Mouse (Mus musculus): ENCODE results near the gene Itgax.

Gene Itgax

DNA sequence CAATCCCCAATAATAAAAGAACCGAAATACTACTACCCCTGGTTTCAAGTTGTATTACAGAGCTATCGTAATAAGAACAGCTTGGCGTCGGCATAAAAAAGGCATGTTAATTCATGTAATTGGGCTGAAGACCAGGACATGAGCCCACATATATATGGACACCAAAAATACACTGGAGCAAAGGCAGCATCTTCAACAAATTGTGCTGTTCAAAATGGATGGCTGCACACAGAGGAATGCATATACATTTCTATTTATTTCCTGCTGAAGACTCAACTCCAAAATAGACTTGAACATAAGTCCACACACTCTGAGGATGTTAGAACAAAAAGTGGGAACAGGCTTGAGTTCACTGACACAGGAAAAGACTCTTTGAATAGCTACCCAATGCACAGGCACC is 34.7 kb downstream of the Itgax start:
- DNase-seq = no peak

DNA sequence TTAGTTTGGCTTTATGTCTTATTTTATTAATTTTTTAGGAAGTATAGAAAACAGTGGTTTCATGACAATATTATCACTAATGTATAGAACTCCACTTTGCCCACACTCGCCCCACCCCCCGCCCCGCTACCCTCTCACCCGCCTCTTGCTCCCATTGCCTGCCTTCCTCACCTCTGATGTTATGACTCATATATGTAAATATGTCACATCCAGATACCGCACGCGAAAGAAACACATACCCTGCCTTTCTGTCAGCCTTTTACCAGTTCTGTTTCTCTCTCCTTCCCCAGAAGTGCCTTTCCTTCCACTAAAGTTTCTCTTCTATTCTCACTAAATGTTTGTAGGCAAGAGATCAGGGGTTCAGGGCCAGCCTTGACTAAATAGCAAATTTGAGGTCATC is 37.0 kb downstream of the Itgax start:
- no peak for DNase-seq

DNA sequence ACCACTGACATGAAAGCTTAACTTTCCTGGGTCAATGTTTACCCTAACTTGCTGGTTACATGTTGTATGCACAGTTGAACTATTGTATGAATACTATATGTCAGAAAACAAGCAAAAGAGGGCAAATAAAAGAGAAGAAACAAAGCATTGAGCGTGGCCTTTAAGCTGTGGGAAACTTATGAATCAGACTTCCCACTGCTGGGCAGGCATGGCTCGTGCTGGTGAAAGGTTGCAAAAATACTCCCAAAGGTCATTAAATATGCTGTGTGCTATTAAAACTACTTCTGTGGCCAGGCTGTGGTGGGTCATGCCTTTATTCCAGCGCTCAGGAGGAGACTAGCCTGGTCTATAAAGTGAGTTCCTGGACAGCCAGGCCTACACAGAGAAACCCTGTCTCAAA is 40.6 kb downstream of the Itgax start:
- DNase-seq = no peak

DNA sequence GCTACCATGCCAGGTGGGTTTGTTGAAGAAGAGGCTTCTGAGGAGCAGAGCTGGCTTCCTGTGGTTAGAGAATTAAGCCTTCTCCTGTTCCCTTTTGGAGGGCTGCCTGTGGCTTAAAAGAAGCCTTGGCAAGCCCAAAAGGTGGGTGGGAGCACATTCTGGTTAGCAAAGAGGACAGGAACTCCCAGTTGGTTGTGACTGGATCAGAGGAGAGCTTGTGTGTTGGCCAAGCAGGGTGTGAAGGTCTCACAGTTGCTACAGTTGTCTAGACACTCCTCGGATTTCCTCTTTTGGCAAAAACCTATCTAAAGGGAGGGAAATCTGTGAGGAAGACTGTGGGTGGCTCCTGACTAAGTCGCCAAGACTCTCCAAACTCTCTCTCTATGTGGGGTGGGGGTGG is 49.0 kb downstream of the Itgax start:
- no peak for DNase-seq

DNA sequence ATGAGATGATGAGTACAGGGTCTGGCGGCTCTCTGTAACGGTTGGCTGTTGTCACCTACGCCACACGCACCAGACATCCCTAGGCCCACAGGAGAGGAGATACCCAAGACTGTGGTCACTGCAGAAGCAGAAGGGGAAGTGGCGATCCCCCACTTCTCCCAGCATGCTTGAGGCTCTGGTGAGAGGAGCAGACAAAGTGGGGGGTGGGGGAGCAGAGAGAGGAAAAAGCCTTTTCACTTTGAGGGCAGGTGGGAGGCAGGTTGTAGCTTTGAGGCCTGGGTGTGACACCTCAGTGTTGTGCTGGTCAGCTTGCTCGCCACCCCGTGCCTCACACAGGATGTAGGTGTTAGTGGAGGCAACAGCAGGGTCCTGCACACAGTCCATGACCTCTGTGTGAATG is 50.8 kb downstream of the Itgax start:
- DNase-seq = no peak

DNA sequence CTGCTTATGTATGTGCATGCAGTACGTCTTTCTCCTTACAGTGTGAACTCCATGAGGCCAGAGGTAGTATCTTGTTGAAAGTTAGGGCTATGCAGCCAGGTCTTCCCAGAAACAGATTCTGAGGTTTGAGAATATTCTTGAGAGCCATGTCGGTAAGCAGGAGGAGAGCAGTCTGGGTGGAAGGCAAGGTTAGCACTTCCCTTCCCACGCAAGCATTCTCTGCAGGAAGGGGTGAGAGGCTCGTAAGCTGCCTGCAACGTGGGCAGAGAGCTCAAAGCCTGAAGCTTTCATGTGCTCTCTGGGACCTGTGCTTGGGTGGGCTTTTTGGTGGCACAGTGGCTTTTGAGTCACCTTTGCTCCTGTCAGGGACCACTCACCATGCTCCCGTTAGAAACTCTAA is 51.2 kb downstream of the Itgax start:
- DNase-seq = no peak

DNA sequence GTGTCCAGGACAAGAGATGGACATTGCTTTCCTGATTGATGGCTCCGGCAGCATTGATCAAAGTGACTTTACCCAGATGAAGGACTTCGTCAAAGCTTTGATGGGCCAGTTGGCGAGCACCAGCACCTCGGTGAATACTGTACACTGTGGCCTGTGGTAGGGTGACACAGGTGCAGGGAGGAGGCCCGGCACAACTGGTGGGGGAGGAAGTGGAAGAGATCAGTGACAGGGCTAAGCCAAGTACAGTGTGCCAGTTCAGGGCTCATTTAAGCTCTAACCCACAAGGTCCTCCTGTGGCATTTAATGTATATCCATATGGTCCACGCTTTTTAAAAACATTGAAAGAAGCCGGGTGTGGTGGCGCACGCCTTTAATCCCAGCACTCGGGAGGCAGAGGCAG is 52.3 kb downstream of the Itgax start:
- no peak for DNase-seq

All from kidney, postnatal 25 days (tissue).